Mouse (Mus musculus) natural killer cell, adult 2 months (primary cell): ENCODE results near the gene Ankrd34c.

Source experiments
- DNase-seq, 2 experiments: peaks; one replicate each; pipeline ENCODE4 v3.0.0; 2022; ENCODE audit warnings: low spot score in 2 of 2

Ankrd34c gene

GRCm38 (mm10) chr9:89738295-89738694 lies at the start of gene Ankrd34c:
TSS of gene Ankrd34c (minus strand) at chr9:89738475.
- DNase-seq, result no peak

DNA sequence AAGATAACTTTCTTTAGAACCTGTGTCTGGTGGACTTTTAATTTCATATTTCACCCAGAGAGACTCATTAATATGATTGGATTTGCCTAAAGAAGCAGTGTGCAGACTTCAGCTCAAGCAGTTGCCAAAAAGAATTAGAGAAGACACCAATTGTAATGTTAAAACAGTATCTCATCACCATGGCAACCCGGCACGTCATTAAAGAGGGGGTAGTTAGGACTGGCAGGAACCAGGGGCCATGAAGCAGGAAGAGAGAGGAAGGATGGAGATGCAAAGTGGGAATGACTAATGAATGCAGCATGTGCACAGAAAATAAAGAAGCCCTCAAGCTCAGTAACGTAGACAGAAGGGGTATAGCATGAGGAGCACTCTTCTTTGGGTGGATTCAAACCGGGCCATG lies 49.3 kb upstream of the Ankrd34c start:
- peak in 1 of 2 experiments; percentile 14 for DNase-seq

- no peak for DNase-seq
Observed at GRCm38 (mm10) chr9:89781395-89781927, 43.2 kb upstream of the Ankrd34c start.

DNA sequence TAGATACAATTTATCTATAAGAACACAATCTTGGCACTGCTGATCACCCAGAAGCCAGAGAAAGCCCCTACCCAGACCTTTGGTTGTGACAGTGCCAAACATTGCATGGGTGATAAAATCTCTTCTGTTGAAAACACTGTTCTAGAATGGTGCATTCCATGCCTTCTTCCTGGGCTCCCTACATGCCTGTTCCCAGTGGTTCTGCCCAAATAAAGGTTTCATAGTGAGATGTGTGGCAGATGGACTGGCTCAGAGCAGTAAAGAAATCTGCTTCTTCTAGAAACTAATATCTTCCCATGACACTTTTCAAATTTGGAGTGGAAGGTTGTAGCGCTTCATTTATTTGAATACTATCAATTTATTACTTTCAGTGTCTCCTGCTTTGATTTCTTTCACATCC lies 41.0 kb upstream of the Ankrd34c start:
- no peak for DNase-seq

DNA sequence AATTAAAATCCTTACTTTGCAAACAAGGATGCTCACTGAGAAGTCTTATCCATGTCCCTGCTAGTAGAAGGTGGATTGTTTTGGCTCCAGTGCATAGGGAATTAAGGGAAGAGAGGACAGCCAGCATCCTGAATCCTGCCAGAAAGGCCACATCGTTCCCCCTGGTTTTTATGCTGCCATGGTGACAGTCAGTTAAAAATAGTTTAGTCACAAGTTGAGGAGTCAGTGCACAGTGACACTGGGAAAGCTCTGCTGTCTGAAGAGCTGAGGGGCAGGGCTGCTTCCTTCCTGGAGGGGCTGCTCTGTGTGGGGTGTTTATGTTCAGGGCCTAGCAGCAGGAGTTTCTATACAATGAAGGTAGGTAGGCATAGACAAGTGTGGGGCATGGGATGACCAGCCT lies 32.9 kb upstream of the Ankrd34c start:
- no peak for DNase-seq

GRCm38 (mm10) chr9:89762017-89762416 lies 23.7 kb upstream of the Ankrd34c start:
- DNase-seq, result no peak

DNA sequence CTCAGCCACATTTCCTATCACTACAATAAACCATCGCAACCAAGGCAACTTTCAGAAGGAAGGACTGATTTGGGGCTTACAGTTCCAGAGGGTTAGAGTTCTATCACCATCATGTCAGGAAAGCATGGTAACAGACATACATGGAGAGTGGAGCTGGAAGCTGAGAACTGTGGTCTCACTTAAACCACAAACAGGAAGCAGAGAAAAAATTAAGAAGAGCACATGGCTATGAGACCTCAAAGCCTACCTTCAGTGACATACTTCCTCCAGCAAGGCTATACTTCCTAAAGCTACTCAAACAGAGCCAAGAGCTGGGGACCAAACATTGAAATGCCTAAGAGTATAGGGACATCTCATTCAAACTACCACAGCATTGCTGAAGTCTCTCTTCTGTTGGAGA lies 20.3 kb upstream of the Ankrd34c start:
- DNase-seq, result no peak

DNA sequence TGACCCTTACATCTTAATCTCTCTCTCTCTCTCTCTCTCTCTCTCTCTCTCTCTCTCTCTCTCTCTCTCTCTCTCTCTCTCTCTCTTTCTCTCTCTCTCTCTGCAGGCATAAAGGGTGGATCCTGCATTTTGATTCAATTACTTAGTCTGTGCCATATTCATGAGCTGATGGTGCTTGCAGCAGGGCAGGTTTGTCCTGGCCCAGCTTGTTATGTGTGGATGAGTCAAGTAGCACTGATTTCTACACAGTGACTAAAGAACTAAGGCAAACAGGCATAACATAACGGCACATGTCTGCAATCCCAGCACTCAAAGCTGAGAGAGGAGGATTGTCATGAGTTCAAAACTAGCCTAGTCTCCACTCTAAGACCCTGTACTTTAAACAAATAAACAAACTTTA lies 19.9 kb upstream of the Ankrd34c start:
- DNase-seq, result no peak

- no peak for DNase-seq
Observed at GRCm38 (mm10) chr9:89757571-89757970, 19.3 kb upstream of the Ankrd34c start.

DNA sequence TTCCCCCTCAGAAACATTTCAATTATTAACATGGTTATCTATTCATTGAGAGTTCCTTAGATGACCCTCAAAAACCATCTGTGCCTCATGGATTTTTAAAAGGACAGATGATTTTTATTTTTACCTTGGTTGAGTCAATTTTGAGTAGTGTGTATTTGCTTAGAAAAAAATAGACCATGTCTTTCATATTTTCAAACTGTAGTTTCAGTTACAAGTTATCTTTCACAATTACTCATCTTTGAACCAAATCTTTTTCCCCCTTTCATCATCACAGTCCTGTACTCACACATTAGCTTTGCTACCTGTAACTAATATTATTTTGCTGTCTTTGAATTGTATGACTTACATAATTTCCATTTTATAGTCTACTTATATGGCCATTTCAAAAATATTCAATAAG lies 1.8 kb upstream of the Ankrd34c start:
- no peak for DNase-seq

GRCm38 (mm10) chr9:89737888-89738287 lies 387 bp downstream of the Ankrd34c start:
- DNase-seq, result no peak

- DNase-seq, result no peak
Observed at GRCm38 (mm10) chr9:89736932-89737705, 1.2 kb downstream of the Ankrd34c start.

DNA sequence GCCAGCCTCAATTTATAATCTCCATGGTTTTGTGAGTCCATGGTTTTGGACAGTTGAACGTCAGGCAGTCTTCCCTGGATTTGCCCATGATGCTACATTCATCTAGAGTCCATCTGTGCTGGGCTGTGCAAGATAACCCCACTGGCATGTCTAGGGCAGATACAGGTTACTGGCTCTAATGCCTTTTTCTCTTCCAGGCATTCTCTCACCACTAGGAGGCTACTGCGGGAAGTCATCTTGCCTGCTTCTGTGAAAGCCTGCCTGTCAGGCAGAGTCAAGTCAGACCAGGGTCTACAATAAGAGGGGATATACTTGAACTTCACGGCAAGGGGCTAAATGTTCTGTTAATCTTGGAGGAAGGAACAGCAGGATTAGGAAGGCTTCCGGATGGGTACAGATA lies 31.4 kb downstream of the Ankrd34c start:
- DNase-seq, result peak; percentile 5 to 17

DNA sequence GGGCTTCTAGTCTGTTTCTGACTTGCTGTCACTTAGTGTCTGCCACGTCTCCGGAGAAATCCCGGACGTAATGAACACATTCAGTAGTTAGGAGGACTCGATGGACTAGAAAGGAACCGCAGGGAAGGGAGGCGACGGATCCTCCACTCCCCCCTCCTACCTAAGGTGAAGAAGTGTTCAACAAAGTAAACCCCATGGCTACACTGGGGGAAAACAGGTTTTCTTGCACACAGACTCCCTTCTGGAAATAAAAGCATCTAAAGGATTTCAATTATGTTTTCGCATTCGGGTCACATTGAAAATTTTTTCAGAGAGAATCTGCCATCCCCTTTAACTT lies 33.1 kb downstream of the Ankrd34c start:
- no peak for DNase-seq

GRCm38 (mm10) chr9:89704265-89705196 lies 33.7 kb downstream of the Ankrd34c start, which contains the start of gene Tmed3:
TSS of gene Tmed3 (minus strand) at chr9:89705068.
- DNase-seq, result peak; percentile 82 to 88

GRCm38 (mm10) chr9:89700910-89701457 lies 37.3 kb downstream of the Ankrd34c start:
- no peak for DNase-seq

GRCm38 (mm10) chr9:89695143-89695542 lies 43.1 kb downstream of the Ankrd34c start:
- DNase-seq, result no peak

DNA sequence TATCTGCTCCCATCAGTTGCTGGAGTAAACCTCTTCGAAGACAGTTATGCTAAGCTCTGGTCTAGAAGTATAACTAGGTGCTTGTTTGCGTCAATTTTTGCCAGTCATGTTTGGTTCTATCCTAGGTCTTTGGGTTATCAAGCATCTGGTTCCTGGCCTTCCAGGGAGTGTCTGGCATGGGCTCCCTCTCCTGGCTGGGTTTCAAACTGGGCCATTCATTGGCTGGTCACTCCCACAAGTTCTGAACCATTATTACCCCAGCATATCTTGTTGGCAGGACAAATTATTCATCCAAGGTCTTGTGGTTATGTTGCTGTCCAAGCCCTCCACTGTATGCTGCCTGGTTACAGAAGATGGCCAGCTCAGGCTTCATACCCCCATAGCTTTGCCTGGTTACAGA lies 44.6 kb downstream of the Ankrd34c start:
- no peak for DNase-seq

GRCm38 (mm10) chr9:89689179-89689578 lies 49.1 kb downstream of the Ankrd34c start:
- no peak for DNase-seq

GRCm38 (mm10) chr9:89687503-89688226 lies 50.6 kb downstream of the Ankrd34c start:
- DNase-seq, result peak in 1 of 2 experiments; percentile 12

DNA sequence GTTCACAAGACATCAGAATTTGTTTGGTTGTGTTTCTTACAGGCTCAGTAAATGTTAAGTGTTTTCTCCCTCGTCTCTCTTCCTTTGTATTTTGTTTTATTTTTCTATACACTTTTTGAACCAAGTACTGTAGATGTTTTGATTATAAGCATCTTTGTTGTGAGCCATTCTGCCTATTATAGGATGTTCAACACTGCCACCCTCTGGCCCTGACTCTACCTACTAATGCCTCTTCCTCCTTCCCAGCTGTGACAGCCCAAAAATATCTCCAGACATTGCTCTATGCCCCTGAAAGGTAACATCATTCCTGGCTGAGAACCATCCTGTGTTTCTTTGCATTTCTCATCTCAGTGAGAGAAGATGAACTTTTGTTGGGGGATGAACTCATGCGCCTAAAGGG lies 52.0 kb downstream of the Ankrd34c start:
- no peak for DNase-seq

DNA sequence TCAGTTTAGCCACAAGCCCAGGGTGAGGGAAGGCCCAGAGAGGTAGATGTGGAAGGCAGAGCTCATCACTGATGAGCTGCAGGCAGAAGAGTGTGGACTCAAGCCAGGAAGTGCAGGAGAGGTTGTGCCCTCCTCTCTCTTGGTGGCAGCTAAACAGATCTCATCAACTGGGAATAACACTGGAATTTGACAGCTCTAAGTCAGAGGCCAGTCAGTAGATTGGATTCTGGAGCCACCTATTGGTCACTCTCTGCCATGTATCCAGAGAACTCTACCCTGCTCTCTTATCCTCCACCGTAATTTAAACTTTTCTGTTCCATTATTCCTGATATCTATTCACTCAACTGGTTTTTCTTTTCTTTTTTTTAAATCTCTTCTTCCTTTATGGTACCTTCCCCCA lies 59.3 kb downstream of the Ankrd34c start:
- no peak for DNase-seq
